Comparison of ENCODE assay signal across 18 mouse cellular contexts in genomic region chr8:87675411-87675810, GRCm38 (mm10).
A peak's percentile ranks its signal among the peaks of the same experiment; 100 is the strongest.
DNase-seq lines count a peak whose midpoint lies in the region; ATAC-seq and TF ChIP-seq lines count a peak whose summit lies in the region.
"Had no signal": no experiment of that assay in that cellular context is flagged by ENCODE, and none has a peak within 500 bp of the region (broad histone marks: within the 10 kb centered on the region; RNA-seq: fewer than 3 reads in every experiment).

No protein-coding gene starts in this region.

- peaks cover 16% of the 10 kb centered on the region for H3K4me1 ChIP-seq in forebrain, embryonic 12.5 days
- H3K4me1 ChIP-seq in forebrain, embryonic 11.5 days (replicated peaks; ENCODE audit: control insufficient read depth, insufficient read depth, low read length) = no peaks in the 10 kb centered on the region
- H3K4me1 ChIP-seq in forebrain, postnatal 0 days (ENCODE audit: insufficient read depth) = peaks cover 9% of the 10 kb centered on the region; the same call in 1 of the 2 replicates
- peaks cover 43% of the 10 kb centered on the region for H3K4me1 ChIP-seq in midbrain, embryonic 13.5 days (replicated peaks)
- H3K4me1 ChIP-seq in intestine, postnatal 0 days (replicated peaks; ENCODE audit: control insufficient read depth, insufficient read depth, low read length) = no peaks in the 10 kb centered on the region
- H3K4me1 ChIP-seq in heart, embryonic 11.5 days (ENCODE audit: control insufficient read depth, insufficient read depth, low read length) = no peaks in the 10 kb centered on the region
- H3K4me1 ChIP-seq: heart, embryonic 10.5 days had no signal

- no peak overlapping the region for H3K4me3 ChIP-seq in forebrain, embryonic 12.5 days (replicated peaks)
- no peak overlapping the region for H3K4me3 ChIP-seq in forebrain, embryonic 11.5 days (ENCODE audit: low read depth, low read length)
- H3K4me3 ChIP-seq in forebrain, postnatal 0 days (ENCODE audit: low read depth, low read length) = no peak overlapping the region
- no peak overlapping the region for H3K4me3 ChIP-seq in midbrain, embryonic 13.5 days (replicated peaks)
- no peak overlapping the region for H3K4me3 ChIP-seq in intestine, postnatal 0 days (ENCODE audit: low read depth, low read length)
- H3K4me3 ChIP-seq in heart, embryonic 11.5 days (ENCODE audit: low read depth, low read length) = no peak overlapping the region
- H3K4me3 ChIP-seq: erythroblast, embryonic 14.5 days; heart, embryonic 10.5 days; left cerebral cortex, adult 2 months; limb, embryonic 15.5 days had no signal

- 61% methylated on average over 9 of the region's 9 CpGs for WGBS in forebrain, embryonic 12.5 days
- 80% methylated on average over 9 of the region's 9 CpGs for WGBS in forebrain, embryonic 11.5 days
- 28% methylated on average over 9 of the region's 9 CpGs for WGBS in forebrain, postnatal 0 days
- WGBS in midbrain, embryonic 13.5 days = 60% methylated on average over 9 of the region's 9 CpGs
- 83% methylated on average over 9 of the region's 9 CpGs for WGBS in intestine, postnatal 0 days
- 89% methylated on average over 9 of the region's 9 CpGs for WGBS in heart, embryonic 11.5 days (ENCODE audit: insufficient replicate concordance)

- peaks cover 3% of the 10 kb centered on the region; the same call in 1 of the 2 replicates for H3K9me3 ChIP-seq in forebrain, embryonic 12.5 days
- H3K9me3 ChIP-seq in forebrain, embryonic 11.5 days (ENCODE audit: control insufficient read depth, low read length) = no peaks in the 10 kb centered on the region
- H3K9me3 ChIP-seq in forebrain, postnatal 0 days (ENCODE audit: low read length) = no peaks in the 10 kb centered on the region
- no peaks in the 10 kb centered on the region for H3K9me3 ChIP-seq in midbrain, embryonic 13.5 days
- H3K9me3 ChIP-seq in intestine, postnatal 0 days (ENCODE audit: control insufficient read depth) = no peaks in the 10 kb centered on the region
- H3K9me3 ChIP-seq in heart, embryonic 11.5 days (replicated peaks; ENCODE audit: control insufficient read depth, low read length) = no peaks in the 10 kb centered on the region
- H3K9me3 ChIP-seq: limb, embryonic 15.5 days had no signal

- no peak for TF ChIP-seq CTCF in forebrain, postnatal 0 days (IDR thresholded peaks at IDR 0.05; ENCODE audit: low read depth)
- TF ChIP-seq CTCF in intestine, postnatal 0 days (IDR thresholded peaks at IDR 0.05; ENCODE audit: low read depth) = no peak

- H3K27me3 ChIP-seq in forebrain, embryonic 12.5 days = no peaks in the 10 kb centered on the region
- no peaks in the 10 kb centered on the region for H3K27me3 ChIP-seq in forebrain, embryonic 11.5 days (ENCODE audit: control insufficient read depth, insufficient read depth, low read length)
- no peaks in the 10 kb centered on the region for H3K27me3 ChIP-seq in forebrain, postnatal 0 days (ENCODE audit: insufficient read depth, low read length)
- no peaks in the 10 kb centered on the region for H3K27me3 ChIP-seq in midbrain, embryonic 13.5 days
- H3K27me3 ChIP-seq in intestine, postnatal 0 days (replicated peaks; ENCODE audit: control insufficient read depth, insufficient read depth, low read length) = no peaks in the 10 kb centered on the region
- H3K27me3 ChIP-seq in heart, embryonic 11.5 days (ENCODE audit: control insufficient read depth, insufficient read depth, low read length) = no peaks in the 10 kb centered on the region
- H3K27me3 ChIP-seq: limb, embryonic 15.5 days had no signal

- H3K9ac ChIP-seq in forebrain, embryonic 12.5 days = no peak overlapping the region
- H3K9ac ChIP-seq in forebrain, embryonic 11.5 days (ENCODE audit: low read length) = no peak overlapping the region
- no peak overlapping the region for H3K9ac ChIP-seq in forebrain, postnatal 0 days
- H3K9ac ChIP-seq in midbrain, embryonic 13.5 days (replicated peaks) = no peak overlapping the region
- no peak overlapping the region for H3K9ac ChIP-seq in intestine, postnatal 0 days (ENCODE audit: low read depth, low read length)
- no peak overlapping the region for H3K9ac ChIP-seq in heart, embryonic 11.5 days (ENCODE audit: low read depth, low read length)
- H3K9ac ChIP-seq: limb, embryonic 15.5 days had no signal

- peaks cover 13% of the 10 kb centered on the region for H3K36me3 ChIP-seq in forebrain, embryonic 12.5 days (replicated peaks)
- H3K36me3 ChIP-seq in forebrain, embryonic 11.5 days (ENCODE audit: control insufficient read depth, insufficient read depth, low read length) = no peaks in the 10 kb centered on the region
- no peaks in the 10 kb centered on the region for H3K36me3 ChIP-seq in forebrain, postnatal 0 days (ENCODE audit: insufficient read depth)
- peaks cover 9% of the 10 kb centered on the region for H3K36me3 ChIP-seq in midbrain, embryonic 13.5 days
- no peaks in the 10 kb centered on the region for H3K36me3 ChIP-seq in intestine, postnatal 0 days (ENCODE audit: control insufficient read depth, insufficient read depth)
- H3K36me3 ChIP-seq in heart, embryonic 11.5 days (ENCODE audit: control insufficient read depth, insufficient read depth, low read length) = no peaks in the 10 kb centered on the region

- ATAC-seq in forebrain, embryonic 12.5 days (ENCODE audit: low FRiP score) = peak; percentile 56; the same call in 1 of the 2 replicates
- no peak for ATAC-seq in forebrain, embryonic 11.5 days (replicated peaks; ENCODE audit: low FRiP score)
- ATAC-seq in forebrain, postnatal 0 days = peak; percentile 84
- ATAC-seq in midbrain, embryonic 13.5 days = peak; percentile 69
- no peak for ATAC-seq in intestine, postnatal 0 days
- ATAC-seq in heart, embryonic 11.5 days (replicated peaks; ENCODE audit: insufficient number of reproducible peaks, low FRiP score, low TSS enrichment) = no peak

- DNase-seq in forebrain, embryonic 11.5 days (ENCODE audit: low spot score) = no peak
- DNase-seq in cerebellum, postnatal 36 days = peak; percentile 49 to 55
- DNase-seq in forebrain, postnatal 0 days = peak; percentile 76
- no peak for DNase-seq in urinary bladder, postnatal 14 days (ENCODE audit: low spot score)
- DNase-seq: adrenal gland, adult 2 months; gastrocnemius, postnatal 10 days; heart, postnatal 36 days; kidney, adult 2 months; lung, adult 2 months; thymus, adult 2 months had no signal

- no peak overlapping the region for H3K4me2 ChIP-seq in forebrain, embryonic 12.5 days
- H3K4me2 ChIP-seq in forebrain, embryonic 11.5 days (ENCODE audit: low read depth, low read length, severe bottlenecking) = no peak overlapping the region
- H3K4me2 ChIP-seq in forebrain, postnatal 0 days (ENCODE audit: low read depth) = no peak overlapping the region
- H3K4me2 ChIP-seq in midbrain, embryonic 13.5 days (replicated peaks) = no peak overlapping the region
- no peak overlapping the region for H3K4me2 ChIP-seq in intestine, postnatal 0 days (replicated peaks; ENCODE audit: low read depth)
- H3K4me2 ChIP-seq in heart, embryonic 11.5 days = no peak overlapping the region
- H3K4me2 ChIP-seq: limb, embryonic 15.5 days had no signal

- peak overlapping the region; percentile 57 for H3K27ac ChIP-seq in forebrain, embryonic 12.5 days
- no peak overlapping the region for H3K27ac ChIP-seq in forebrain, embryonic 11.5 days (ENCODE audit: low read depth, low read length)
- H3K27ac ChIP-seq in forebrain, postnatal 0 days (ENCODE audit: low read depth, low read length) = no peak overlapping the region
- H3K27ac ChIP-seq in midbrain, embryonic 13.5 days = peak overlapping the region; percentile 56
- no peak overlapping the region for H3K27ac ChIP-seq in intestine, postnatal 0 days (ENCODE audit: low read depth, low read length)
- H3K27ac ChIP-seq in heart, embryonic 11.5 days (ENCODE audit: low read depth, low read length) = no peak overlapping the region
- H3K27ac ChIP-seq: heart, embryonic 10.5 days; left cerebral cortex, adult 2 months; limb, embryonic 15.5 days had no signal

Comparison
In these comparisons a context has a peak if more than half of its experiments do, and no peak if none do; other contexts are left out.
1. ATAC-seq: peak in forebrain, embryonic 12.5 days (single experiment), forebrain, postnatal 0 days (single experiment) and midbrain, embryonic 13.5 days (single experiment); none in forebrain, embryonic 11.5 days (single experiment), intestine, postnatal 0 days (single experiment) and heart, embryonic 11.5 days (single experiment).
2. H3K27ac ChIP-seq: peak in forebrain, embryonic 12.5 days (single experiment) and midbrain, embryonic 13.5 days (single experiment); none in forebrain, embryonic 11.5 days (single experiment), forebrain, postnatal 0 days (single experiment), intestine, postnatal 0 days (single experiment) and heart, embryonic 11.5 days (single experiment).
3. DNase-seq: peak in cerebellum, postnatal 36 days (2 of 2) and forebrain, postnatal 0 days (single experiment); none in forebrain, embryonic 11.5 days (single experiment) and urinary bladder, postnatal 14 days (single experiment).